Mouse (Mus musculus) subcutaneous adipose tissue, adult 2 months (tissue): Measurements from ENCODE around the gene 2210016L21Rik. TPM values are rescaled to one million over a fixed set of nuclear protein-coding genes. Genes with fewer than 3 reads are reported as not detected.

Source experiments
- polyA plus RNA-seq: library from polyadenylated mRNA; depleted of rRNA; stranded (reverse); fragments of >200 nt; gene quantifications from 2 replicates; pipeline ENCODE4 v1.2.3, GENCODE M21; 2012; ENCODE audit warnings: low replicate concordance; rRNA removed

Gene 2210016L21Rik
- polyA plus RNA-seq = 16.4 and 30.7 TPM in 2 replicates

DNA sequence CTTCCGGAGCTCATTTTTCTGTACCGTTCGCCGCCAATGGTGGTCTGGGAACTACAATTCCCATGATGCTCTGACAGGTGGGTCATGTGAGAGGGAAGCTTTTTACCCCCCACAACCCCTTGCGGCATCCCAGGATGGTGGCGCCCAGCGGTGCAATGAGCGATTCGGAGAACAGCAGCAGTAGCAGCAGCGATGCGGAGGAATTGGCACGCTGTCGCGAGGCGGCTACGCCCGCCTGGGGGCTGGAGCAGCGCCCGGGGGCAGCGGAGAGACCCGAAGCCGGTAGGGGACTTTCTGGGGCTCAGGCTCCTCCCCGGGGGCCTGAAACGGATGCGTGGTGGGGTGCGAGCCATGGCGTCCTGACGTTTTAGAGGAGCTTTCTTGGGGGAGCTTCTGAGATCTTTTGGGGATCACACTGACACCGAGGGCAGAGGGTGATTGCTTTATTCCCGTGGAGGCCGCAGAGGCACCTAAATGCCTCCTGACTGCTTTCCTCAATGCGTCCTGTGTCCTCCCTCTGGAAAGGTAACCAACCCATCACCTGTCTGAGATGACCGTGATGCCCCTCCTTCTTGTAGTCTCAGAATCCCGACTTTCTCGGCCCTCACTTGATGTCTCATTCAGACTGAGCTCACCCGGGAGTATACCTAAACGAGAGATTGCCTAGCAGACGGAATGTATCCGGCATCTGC lies at the start of gene 2210016L21Rik:
Gene 2210016L21Rik (plus strand): TSS at position 85 of the 692 bp plus-strand sequence.

DNA sequence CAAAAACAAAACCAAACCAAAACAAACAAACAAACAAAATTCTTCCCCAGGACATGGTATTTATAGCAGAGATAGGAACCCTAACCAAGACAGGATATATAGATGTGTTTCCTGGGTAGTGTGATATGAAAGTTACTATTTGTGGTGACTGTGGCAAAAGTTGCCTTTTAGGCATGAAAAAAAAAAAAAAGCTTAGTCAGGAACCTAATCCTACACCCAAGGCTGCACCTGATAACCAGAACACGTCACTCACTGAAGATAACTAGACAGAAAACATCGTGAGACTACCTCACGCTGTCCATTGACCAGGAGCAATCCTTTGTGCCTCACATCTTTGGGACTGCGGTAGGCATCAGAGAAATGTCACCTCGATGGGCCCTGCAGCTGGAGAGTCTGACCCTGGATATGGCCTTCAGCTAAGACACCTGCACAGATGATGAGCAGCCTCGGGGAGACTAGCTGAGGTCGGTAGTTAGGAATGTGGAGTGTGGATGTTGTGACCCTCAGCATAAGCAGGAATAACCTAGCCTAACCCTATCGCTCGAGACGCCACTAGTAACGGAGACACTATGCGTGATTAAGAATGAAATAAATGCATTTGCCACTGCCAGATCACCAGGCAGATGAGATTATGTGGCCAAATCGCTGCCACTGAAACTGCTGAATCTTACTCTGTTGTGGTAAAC lies 45.1 kb upstream of the 2210016L21Rik start, which contains the start of gene Oasl2:
Gene Oasl2 (plus strand): TSS at position 249 of the 686 bp plus-strand sequence.

DNA sequence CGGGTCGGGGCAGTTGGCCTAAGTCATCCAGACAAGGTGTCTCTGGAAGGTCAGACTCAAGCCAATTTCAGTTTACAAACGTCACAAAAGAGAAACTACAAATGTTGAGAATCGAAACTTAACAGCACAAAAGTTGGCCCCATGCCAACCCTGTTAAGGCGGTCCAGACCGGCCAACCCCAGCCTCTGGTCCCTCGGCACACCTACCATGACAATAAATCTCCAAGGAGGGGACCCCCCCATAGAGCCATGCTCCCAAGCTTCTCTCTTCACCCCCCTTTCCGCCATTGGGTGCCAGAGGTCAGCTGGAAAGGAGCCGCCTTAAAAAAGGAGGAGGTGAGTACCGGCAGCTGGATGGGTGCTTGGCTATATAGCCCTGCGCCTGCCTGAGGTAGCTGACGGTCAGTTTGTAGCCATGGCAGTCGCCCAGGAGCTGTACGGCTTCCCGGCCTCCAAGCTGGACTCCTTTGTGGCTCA lies 18.9 kb upstream of the 2210016L21Rik start, which contains the start of gene Oasl1:
Gene Oasl1 (plus strand): TSS at position 243 of the 476 bp plus-strand sequence.

DNA sequence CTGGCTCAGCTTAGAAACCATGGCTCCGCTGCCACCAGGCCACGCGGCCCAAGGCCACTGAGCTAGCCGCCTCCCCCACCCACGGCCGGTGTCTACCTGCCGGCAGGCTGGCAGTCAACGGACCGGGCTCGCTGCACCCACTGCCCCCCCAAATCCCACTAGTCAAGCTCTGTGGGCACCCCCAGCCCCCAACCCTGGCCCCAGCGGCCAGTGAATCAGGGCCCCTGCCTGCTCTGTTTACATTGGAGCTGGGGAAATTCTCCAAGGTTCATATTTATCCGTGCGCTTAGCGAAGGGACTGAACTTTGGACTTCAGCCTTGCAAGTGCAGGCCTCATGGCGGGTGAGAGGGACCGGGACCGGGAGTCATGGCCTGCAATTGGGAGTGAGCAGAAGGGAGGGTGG lies 28.9 kb downstream of the 2210016L21Rik start, which contains the start of gene Hnf1a:
Gene Hnf1a (minus strand): TSS at position 271 of the 404 bp plus-strand sequence.

Other genes starting within 250 kb of the 2210016L21Rik start
- gene Tchp, start 234.4 kb upstream of the 2210016L21Rik start, polyA plus RNA-seq = 12.5 and 20.2 TPM in 2 replicates
- 56.3 and 68.3 TPM in 2 replicates for gene Ankrd13a, start 167.5 kb upstream of the 2210016L21Rik start, polyA plus RNA-seq
- 61.9 and 72.9 TPM in 2 replicates for gene Git2, start 166.6 kb upstream of the 2210016L21Rik start, polyA plus RNA-seq
- 27.1 and 30.7 TPM in 2 replicates for gene 1500011B03Rik, start 118.7 kb upstream of the 2210016L21Rik start, polyA plus RNA-seq
- gene 4930519G04Rik, start 88.5 kb upstream of the 2210016L21Rik start, polyA plus RNA-seq = not detected in 2 replicates
- 0.09 TPM in 1 of 2 replicates, not detected in the other for gene Gm9936, start 83.5 kb upstream of the 2210016L21Rik start, polyA plus RNA-seq
- gene Oasl2, start 45.2 kb upstream of the 2210016L21Rik start, polyA plus RNA-seq = 21.5 and 41.6 TPM in 2 replicates
- 6.8 and 11.6 TPM in 2 replicates for gene Oasl1, start 18.9 kb upstream of the 2210016L21Rik start, polyA plus RNA-seq
- 0.10 TPM in 1 of 2 replicates, not detected in the other for gene Hnf1a, start 28.9 kb downstream of the 2210016L21Rik start, polyA plus RNA-seq
- gene Sppl3, start 69.0 kb downstream of the 2210016L21Rik start, polyA plus RNA-seq = 57.6 and 93.3 TPM in 2 replicates
- gene Gm10401, start 156.1 kb downstream of the 2210016L21Rik start, polyA plus RNA-seq = 0.49 TPM in 1 of 2 replicates, not detected in the other
- 170 and 284 TPM in 2 replicates for gene Acads, start 177.2 kb downstream of the 2210016L21Rik start, polyA plus RNA-seq
- 24.5 and 54.6 TPM in 2 replicates for gene Unc119b, start 192.8 kb downstream of the 2210016L21Rik start, polyA plus RNA-seq
- 102 and 107 TPM in 2 replicates for gene Mlec, start 216.0 kb downstream of the 2210016L21Rik start, polyA plus RNA-seq